Mouse (Mus musculus): ENCODE results near the gene Cep152.
A peak's percentile ranks its signal among the peaks of the same experiment; 100 is the strongest.

The Cep152 gene

DNA sequence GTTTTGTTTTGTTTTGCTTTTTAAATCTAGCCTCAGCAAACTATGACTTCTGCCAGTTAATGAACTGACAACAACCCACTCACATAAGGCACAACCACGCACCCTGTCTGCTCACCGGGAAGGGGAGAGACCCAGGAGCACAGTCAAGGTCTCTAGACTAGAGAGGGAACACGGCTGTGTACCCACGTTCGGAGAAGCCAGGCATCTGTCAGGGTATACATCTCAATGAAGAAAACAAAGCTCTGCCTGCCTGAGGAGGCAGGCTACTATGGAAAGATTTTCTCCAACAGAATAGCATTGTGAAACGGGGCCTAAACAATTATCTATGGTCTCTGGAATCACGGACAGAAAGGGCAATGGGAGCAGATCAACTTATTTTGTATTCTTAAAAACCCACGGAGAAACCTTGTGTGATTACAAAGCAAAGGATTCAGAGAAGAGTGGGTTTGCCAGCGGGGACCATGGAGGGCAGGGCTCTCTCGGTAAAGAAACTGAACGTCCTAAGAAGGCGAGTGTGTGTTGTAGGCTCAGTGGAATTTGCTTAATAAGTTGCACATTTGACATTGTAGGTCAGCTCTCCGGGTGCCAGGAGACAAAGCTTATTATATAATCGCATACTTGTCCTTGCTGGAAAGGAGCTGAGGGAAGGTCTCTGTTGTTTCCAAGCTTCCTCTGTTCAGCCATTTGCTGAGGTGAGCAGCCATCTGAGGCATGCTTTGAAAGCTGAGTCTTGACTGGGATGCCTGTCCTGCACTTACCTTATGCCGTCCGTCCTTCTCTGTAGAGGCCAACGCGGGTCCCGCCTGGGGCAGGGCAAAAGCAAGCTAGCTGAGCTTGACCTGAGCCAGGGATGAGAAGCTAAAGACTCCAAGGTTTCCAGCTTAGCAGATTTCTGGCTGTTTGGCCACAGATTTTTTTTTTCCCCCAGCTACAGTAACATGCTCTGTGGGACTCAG lies 66.0 kb downstream of the Cep152 start:
- no peak for DNase-seq (ENCODE audit: extremely low spot score)

DNA sequence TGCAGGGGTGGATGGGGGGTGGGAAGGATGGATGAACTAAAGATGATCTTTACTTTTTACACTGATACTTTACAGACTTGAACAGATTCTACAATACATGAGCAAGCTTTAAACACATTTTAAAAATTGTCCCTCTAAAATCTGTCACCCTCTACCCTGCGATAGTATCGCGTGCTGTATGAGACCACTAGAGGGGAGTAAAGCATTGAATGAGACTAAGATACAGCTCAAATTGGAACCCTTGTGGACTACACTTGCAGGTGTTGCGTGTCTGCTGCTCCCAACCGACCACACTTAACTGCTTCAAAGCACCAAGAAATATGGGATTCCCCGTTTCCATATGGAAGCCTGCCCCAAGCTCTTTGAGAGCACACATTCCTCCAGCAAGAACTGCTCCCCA lies 69.1 kb downstream of the Cep152 start:
- DNase-seq (ENCODE audit: extremely low spot score): no peak

DNA sequence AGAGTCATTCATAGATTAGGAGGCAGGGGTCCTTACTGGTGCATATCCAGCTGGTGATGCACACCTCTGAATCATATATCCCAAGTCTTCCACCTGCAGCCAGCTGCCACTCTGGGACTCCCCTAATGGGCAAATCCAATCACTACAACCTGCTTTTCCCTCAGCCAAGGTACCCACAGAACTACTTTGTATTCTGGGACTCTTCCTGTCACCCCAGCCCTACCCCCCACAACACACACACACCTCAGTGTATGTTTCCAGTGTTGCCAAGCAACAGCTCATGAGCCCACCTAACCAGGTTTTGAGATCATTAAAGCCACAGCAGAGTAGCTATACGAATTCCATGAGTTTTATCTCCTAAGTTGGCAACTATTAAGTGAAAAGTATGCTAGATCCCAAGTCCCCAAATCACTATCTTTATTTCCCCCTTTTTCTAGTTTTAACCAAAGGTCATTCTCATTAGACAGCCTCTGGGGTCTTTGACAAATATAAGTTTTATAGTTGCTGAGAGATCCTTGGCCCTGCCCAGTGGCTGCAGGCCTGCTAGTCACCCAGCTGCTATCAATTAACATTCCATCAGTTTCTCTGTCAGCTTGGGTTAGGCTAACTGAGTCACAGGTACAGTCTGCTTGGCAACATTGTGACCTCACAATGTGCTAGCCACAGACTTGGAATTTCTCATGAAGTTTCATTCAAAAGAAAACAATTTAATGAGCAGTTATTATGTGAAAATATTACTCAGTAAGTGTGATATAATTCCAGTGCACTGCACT lies 75.9 kb downstream of the Cep152 start:
- DNase-seq (ENCODE audit: extremely low spot score): no peak

DNA sequence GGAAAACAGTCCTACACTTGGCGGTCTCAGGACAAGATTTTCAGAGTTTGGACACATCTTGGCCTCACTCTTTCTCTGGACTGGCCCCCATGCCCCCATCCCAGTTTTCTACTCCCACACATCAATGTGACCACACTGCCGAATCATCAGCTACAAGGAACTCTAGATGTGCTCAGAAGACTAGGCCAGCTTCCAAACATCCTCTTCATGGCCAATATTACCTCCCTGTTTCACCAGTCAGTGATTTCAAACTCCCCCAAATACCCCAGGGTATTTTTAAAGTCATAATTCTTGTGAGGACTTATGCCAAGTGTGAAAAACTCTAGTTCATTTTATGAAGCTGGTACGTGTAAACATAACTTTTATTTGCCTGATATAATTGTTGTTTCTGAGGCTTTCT lies 79.9 kb downstream of the Cep152 start:
- DNase-seq (ENCODE audit: extremely low spot score): no peak

DNA sequence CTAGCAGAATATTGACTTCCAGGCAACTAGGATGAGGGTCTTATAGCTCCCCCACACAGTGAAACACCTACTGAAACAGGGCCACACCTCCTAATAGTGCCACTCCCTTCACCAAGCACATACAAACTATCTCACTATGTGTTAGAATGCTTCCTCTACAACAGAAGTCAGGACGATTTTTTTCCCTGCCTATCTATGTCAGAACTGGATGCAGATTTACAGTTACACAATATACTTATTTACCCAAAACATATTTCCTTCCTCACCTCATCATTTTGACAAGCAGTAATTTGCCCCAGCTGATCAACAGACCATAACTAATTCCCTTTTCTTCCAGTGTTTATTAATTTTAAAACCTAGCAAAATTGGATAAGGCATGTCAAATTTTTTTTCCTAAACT lies 81.3 kb downstream of the Cep152 start:
- no peak for DNase-seq (ENCODE audit: extremely low spot score)

DNA sequence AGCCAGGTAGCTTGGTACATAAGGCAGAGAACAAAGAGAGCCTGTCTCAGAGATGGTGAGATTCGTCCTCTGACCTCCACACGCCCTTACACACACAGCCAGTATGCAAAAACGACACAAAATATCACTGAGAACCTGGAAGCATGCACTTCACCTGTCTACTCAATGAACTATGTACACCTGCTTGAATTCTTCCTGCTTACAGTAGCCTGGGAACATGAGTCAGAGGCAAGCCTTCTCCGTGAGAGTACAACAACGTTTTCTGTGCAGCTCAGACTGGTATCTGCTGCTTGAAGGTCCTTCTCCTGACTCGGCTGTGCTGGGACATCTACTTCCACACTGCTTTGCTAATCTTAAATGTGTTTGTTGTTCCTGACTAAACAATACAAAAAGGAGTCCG lies 83.5 kb downstream of the Cep152 start:
- no peak for DNase-seq (ENCODE audit: extremely low spot score)

DNA sequence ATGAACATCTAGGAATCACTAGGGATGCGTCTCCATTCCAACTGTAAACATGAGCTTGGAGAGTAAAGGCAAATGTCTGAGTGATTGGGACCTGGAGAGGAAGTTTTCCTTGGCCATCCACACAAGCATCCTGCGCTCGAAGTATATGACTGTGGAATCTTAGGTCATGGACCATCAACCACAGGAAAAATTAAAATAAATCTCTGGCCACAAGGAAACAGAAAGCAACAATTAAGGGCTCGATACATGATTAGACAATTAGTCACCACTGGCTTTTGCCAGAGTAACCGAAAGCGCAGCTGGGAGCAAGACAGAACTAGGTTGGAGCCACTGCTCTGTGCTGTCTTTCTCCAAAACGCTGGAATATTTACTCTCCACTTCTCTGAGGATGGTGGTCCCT lies 84.3 kb downstream of the Cep152 start:
- no peak for DNase-seq (ENCODE audit: extremely low spot score)

DNA sequence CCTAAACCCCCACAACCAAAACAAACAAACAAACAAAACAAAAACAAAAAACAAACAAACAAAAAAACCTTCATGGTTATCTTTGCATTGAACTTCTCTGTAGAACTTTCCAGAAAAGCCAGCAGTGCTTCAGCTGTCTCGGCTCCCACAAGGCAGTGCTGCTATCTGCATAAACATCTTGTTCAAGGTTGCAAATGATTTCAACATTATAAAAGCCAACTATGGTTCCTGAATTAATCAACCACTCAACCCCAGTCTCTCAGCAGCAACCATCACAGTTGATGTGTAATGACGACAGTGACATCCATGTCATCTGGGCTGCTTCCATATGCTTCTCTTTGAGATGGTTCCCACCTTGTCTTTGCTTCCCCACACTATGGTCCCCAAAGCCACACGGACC lies 85.3 kb downstream of the Cep152 start:
- no peak for DNase-seq (ENCODE audit: extremely low spot score)

DNA sequence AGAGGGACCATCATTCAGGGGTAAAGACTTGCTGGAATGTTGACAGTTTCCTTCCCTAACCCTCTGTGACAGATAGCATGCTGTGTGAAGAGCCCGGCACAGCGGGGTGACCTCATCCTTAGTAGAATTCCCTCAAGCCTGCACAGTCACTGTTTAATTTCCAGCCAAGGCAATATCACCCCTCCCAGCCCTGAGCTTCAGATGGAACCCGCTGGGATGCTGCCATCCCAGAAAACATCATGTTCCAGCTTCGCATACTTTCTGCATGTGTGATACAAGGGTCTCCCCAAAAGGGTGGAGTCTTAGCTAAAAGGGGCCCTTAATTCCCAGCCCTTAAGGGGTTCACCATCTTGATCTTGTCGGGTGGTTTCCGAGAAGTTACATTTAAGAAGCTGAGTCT lies 94.2 kb downstream of the Cep152 start:
- no peak for DNase-seq (ENCODE audit: extremely low spot score)

DNA sequence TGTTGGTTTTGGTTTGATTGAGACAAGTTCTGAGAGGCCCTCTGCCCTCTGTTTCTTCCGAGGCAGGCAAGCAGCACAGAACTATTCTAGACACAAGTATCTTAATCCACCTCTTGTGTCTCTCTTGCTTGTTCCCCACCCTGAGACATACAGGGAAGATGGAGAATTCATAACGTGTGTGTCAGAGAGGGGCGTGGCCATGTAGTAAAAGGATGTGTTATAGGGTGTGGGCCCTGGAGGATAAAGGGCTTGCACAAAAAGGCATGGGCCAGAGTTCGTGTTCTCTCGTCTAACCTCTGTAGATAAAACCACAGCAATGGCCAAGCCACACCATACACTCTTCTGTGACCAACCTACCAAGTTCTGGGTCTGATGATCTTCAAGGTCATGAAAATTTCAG lies 98.3 kb downstream of the Cep152 start:
- DNase-seq (ENCODE audit: extremely low spot score): no peak

DNA sequence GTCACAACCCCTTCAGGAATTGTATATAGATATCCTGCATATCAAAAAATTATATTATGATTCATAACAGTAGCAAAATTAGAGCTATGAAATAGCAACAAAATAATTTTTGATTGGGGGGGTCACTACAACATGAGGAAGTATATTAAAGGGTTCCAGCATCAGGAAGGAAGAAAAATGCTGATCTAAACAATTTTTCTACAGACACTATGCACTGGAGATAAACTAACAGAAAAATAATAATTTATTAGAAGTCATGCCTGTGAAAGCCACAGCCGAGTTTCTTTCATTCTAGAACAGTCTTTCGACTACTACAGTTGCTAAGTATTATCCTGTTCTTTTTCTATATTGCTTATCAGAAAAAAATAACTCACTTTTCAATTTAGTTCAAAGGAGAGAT lies 99.4 kb downstream of the Cep152 start:
- DNase-seq (ENCODE audit: extremely low spot score): no peak

DNA sequence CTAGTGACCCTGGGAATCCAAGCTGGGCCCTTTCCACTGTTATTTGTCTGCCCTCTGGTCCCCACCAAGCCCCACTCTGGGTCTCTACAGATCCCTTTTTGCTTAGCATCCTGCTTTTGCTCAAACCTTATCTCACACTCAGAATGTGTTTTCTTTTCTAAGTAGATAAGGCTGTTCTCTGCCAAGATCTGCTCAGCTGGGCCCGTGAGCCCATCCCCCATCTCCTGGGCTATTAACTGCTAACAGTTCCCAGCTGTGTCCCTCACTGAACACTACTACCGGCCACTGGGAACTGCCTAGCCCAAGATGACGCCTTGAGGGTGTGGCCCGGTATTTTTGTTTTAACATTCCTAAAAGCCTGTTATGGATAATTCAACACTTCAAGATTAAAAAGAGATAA lies 108.3 kb downstream of the Cep152 start:
- peak; percentile 53 for DNase-seq (ENCODE audit: extremely low spot score)

DNA sequence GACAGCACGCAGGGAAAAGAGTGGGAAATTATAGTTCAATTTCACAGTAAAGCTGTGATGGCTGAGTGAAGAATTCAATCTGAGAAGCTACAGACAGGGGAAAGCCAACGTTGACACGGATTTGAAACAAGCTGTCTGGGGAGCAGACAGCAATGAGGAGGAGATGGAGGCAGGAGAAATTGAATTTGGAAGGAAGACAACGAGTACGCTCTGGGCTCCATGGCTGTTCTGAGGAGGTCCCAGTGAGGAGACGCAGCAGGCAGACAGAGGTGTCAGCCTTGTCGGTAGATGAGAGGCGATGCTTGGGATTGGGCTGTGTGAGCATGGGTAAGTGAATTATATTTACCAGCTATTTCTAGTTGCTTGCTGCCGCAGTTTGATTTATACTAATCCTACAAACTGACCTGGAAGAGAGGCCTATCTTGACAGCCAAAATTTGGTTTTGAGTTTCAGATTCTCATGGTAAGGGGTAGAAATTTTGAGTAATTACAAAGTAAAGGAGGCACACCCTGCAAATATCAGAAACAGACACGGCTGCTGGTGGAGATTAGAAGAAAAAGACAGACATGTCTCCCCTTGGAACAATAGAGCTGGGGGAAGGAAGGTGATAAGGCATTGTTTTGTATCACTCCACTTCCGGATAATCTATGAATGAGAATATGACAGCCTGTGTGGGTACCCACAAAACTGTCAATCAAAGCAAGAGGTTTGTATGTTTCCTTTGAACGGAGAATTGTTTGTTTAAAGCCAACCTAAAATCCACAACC lies 109.4 kb downstream of the Cep152 start:
- DNase-seq (ENCODE audit: extremely low spot score): no peak

DNA sequence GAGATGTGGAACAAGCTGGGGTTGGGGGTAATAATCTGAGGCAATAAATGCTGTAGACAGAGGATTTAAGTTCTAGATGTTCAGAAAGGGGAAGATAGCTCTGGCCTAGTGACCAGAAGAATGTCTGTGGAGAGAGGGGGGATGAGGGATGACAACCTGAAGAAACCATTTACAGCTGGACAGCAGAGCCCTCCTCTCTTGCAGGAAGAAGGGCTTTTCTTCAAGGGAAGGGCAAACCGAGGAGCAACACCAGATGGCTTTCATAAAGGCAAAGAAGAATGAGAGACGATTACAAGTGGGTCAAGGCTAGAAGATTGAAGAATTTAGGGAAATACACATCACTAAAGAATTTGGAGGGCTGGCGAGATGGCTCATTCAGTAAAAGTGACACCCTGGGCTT lies 110.5 kb downstream of the Cep152 start:
- no peak for DNase-seq (ENCODE audit: extremely low spot score)
